Mouse (Mus musculus): Measurements from ENCODE around the gene Prlhr. TPM values are rescaled to one million over a fixed set of nuclear protein-coding genes. Genes with fewer than 3 reads are reported as not detected.

The Prlhr gene
- total RNA-seq, 2 experiments from 2014 or later, result 0.23 to 0.35 TPM

- DNase-seq (ENCODE audit: low spot score in 2 of 2), result peak in 1 of 2 experiments; percentile 10
Observed at GRCm38 (mm10) chr19:60432347-60433129, 35.6 kb downstream of the Prlhr start.

DNA sequence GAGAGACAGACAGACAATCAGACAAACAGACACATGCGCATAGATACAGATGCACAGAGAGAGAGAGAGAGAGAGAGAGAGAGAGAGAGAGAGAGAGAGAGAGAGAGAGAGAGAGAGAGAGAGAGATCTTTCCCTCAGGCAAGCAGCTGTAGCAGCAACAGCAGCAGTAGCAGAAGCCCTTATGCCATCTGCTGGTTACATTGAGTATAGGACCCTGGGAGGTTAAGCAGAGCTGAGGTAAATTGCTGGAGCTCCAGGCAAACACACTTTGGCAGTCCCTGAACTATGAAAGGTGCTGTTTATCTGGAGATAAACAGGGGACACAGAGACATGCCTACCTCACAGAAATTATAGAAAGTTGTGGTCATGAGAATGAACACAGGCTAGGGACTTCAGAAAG is 50.5 kb downstream of the Prlhr start:
- DNase-seq (ENCODE audit: low spot score in 2 of 2), result peak; percentile 18 to 25

Other genes starting within 250 kb of the Prlhr start
- 10 to 100 TPM; 24.3 to 31.3 TPM for gene Fam204a, start 241.6 kb downstream of the Prlhr start, total RNA-seq (2021)
- 10 to 100 TPM; 53.0 to 56.6 TPM for gene Cacul1, start 112.7 kb upstream of the Prlhr start, total RNA-seq (2021)